Mouse (Mus musculus): ENCODE data around the gene Mapk10. TPM values are rescaled to one million over a fixed set of nuclear protein-coding genes. Genes with fewer than 3 reads are reported as not detected.
"Not testable (repeated sequence)": the region's sequence is repeated elsewhere in the genome, so short reads cannot be mapped to it uniquely, and the experiment has no call there.

The Mapk10 gene
- polyA plus RNA-seq, 1 experiment from 2014 or later: 0.86 TPM

DNA sequence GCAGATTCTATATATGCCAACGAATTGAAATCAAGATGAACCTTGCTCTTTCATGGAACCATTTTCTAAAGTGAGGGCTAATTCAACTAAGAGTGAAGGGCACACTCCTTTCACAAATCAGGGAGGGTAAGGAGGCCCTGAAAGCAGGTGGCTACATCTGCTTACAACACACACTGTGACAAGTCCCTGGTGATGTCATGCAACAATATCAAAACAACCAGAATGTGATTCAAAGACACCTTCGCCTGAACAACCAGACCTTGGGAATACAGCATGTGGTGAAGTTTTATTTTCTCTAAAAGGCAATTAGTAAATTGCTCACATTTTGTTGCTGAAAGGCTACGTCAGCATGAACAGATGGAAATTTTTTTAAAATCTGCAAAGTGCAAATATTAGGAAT is 258.2 kb downstream of the Mapk10 start:
- Histone ChIP-seq H3K36me3 (ENCODE audit: control insufficient read depth, insufficient read depth, low read length) (no peaks in the 10 kb centered on the region), H3K9ac (ENCODE audit: low read depth, low read length) (no peak overlapping the region), H3K9me3 (replicated peaks; ENCODE audit: control insufficient read depth, low read length) (no peaks in the 10 kb centered on the region), H3K4me2 (no peak overlapping the region), H3K4me3 (ENCODE audit: low read depth, low read length) (no peak overlapping the region), H3K27ac (ENCODE audit: low read depth, low read length) (no peak overlapping the region), H3K27me3 (ENCODE audit: control insufficient read depth, insufficient read depth, low read length) (no peaks in the 10 kb centered on the region), H3K4me1 (ENCODE audit: control insufficient read depth, insufficient read depth, low read length) (no peaks in the 10 kb centered on the region)
- 73% methylated on average over 3 of the region's 3 CpGs for WGBS (ENCODE audit: insufficient replicate concordance)
- ATAC-seq (replicated peaks; ENCODE audit: insufficient number of reproducible peaks, low FRiP score, low TSS enrichment): no peak

GRCm38 (mm10) chr5:102947061-102947711 is 263.9 kb downstream of the Mapk10 start:
- Histone ChIP-seq H3K4me2 (no peak overlapping the region; the same call in 1 of the 2 replicates), H3K27ac (ENCODE audit: low read depth, low read length) (no peak overlapping the region), H3K9me3 (replicated peaks; ENCODE audit: control insufficient read depth, low read length) (no peaks in the 10 kb centered on the region), H3K27me3 (ENCODE audit: control insufficient read depth, insufficient read depth, low read length) (no peaks in the 10 kb centered on the region), H3K4me3 (ENCODE audit: low read depth, low read length) (no peak overlapping the region), H3K36me3 (ENCODE audit: control insufficient read depth, insufficient read depth, low read length) (no peaks in the 10 kb centered on the region), H3K4me1 (ENCODE audit: control insufficient read depth, insufficient read depth, low read length) (no peaks in the 10 kb centered on the region), H3K9ac (ENCODE audit: low read depth, low read length) (no peak overlapping the region)
- WGBS (ENCODE audit: insufficient replicate concordance): 62% methylated on average over 8 of the region's 8 CpGs
- ATAC-seq (replicated peaks; ENCODE audit: insufficient number of reproducible peaks, low FRiP score, low TSS enrichment): no peak

DNA sequence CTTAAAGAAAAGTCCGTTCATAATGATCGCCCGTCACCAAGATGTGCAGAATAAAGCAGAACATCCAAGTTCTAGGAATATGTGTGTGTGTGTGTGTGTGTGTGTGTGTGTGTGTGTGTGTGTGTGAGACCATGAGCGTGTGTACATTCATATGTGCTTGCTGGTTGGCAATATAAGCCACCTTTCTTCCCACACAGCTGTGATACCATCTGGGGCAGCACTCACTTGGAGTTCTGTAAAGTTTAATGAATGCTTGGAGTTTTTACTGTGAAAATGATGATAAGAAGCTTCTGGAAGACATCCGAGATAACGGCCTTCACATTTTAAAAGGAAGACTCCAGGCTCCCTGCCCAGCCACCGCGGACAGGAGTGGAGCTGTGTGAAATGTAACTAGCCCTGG is 264.5 kb downstream of the Mapk10 start:
- Histone ChIP-seq H3K27me3 (ENCODE audit: control insufficient read depth, insufficient read depth, low read length) (no peaks in the 10 kb centered on the region), H3K9ac (ENCODE audit: low read depth, low read length) (no peak overlapping the region), H3K4me3 (ENCODE audit: low read depth, low read length) (no peak overlapping the region), H3K4me1 (ENCODE audit: control insufficient read depth, insufficient read depth, low read length) (no peaks in the 10 kb centered on the region), H3K4me2 (no peak overlapping the region; the same call in 1 of the 2 replicates), H3K27ac (ENCODE audit: low read depth, low read length) (no peak overlapping the region), H3K36me3 (ENCODE audit: control insufficient read depth, insufficient read depth, low read length) (no peaks in the 10 kb centered on the region), H3K9me3 (replicated peaks; ENCODE audit: control insufficient read depth, low read length) (no peaks in the 10 kb centered on the region)
- no peak for ATAC-seq (replicated peaks; ENCODE audit: insufficient number of reproducible peaks, low FRiP score, low TSS enrichment)
- WGBS (ENCODE audit: insufficient replicate concordance): 59% methylated on average over 8 of the region's 8 CpGs

GRCm38 (mm10) chr5:102943864-102944630 is 267.1 kb downstream of the Mapk10 start:
- 65% methylated on average over 17 of the region's 17 CpGs for WGBS (ENCODE audit: insufficient replicate concordance)
- not testable (repeated sequence) for H3K9me3 ChIP-seq (replicated peaks; ENCODE audit: control insufficient read depth, low read length); H3K27me3 ChIP-seq (ENCODE audit: control insufficient read depth, insufficient read depth, low read length); H3K27ac ChIP-seq (ENCODE audit: low read depth, low read length); H3K4me1 ChIP-seq (ENCODE audit: control insufficient read depth, insufficient read depth, low read length); H3K9ac ChIP-seq (ENCODE audit: low read depth, low read length); H3K4me2 ChIP-seq; H3K36me3 ChIP-seq (ENCODE audit: control insufficient read depth, insufficient read depth, low read length); H3K4me3 ChIP-seq (ENCODE audit: low read depth, low read length); ATAC-seq (replicated peaks; ENCODE audit: insufficient number of reproducible peaks, low FRiP score, low TSS enrichment)

DNA sequence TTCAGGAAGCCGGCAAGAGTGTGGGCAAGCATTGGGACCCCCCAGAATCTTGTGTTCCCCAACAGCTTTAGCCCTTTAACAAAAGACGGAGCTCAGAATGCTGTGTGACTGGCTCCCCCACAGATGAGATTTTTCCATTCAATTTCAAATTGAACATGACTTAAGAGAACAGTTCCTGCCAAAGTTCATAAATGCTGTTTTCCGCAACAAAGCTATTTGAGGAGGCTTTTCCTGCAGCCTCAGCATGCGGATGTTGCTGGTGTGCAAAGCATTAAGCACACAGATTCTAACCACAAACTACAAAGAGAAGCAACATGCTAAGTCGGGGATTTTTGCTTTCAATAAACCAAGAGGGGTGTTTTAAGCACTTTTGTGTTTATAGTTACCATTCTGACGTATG is 281.0 kb downstream of the Mapk10 start:
- H3K27me3 ChIP-seq (ENCODE audit: control insufficient read depth, insufficient read depth, low read length): no peaks in the 10 kb centered on the region
- ATAC-seq (replicated peaks; ENCODE audit: insufficient number of reproducible peaks, low FRiP score, low TSS enrichment): no peak
- H3K4me2 ChIP-seq: no peak overlapping the region
- no peaks in the 10 kb centered on the region for H3K36me3 ChIP-seq (ENCODE audit: control insufficient read depth, insufficient read depth, low read length)
- H3K4me1 ChIP-seq (ENCODE audit: control insufficient read depth, insufficient read depth, low read length): no peaks in the 10 kb centered on the region
- H3K27ac ChIP-seq (ENCODE audit: low read depth, low read length): no peak overlapping the region
- H3K9me3 ChIP-seq (replicated peaks; ENCODE audit: control insufficient read depth, low read length): no peaks in the 10 kb centered on the region
- WGBS (ENCODE audit: insufficient replicate concordance): 69% methylated on average over 6 of the region's 6 CpGs
- no peak overlapping the region for H3K9ac ChIP-seq (ENCODE audit: low read depth, low read length)
- H3K4me3 ChIP-seq (ENCODE audit: low read depth, low read length): no peak overlapping the region

DNA sequence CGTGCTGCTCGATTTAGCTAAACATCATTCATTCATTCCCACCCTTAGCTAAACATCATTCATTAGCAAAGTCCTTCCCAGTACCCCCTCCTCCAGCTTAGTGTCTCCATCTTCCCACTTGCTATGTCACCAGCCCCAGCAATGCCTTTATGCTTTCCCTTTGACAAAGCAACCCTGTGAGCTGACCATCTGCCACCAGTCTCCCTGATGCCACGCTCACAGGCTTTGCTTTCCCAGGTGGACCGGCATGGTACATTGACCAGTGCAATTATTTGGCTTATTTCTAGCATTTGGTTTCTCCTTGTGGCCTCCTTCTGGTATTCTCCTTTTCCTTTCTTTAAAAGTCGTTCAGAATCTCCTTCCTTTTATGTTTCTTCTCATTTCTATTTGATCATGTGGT is 284.3 kb downstream of the Mapk10 start:
- no peaks in the 10 kb centered on the region for H3K27me3 ChIP-seq (ENCODE audit: control insufficient read depth, insufficient read depth, low read length)
- H3K4me1 ChIP-seq (ENCODE audit: control insufficient read depth, insufficient read depth, low read length): no peaks in the 10 kb centered on the region
- 78% methylated on average over 5 of the region's 5 CpGs for WGBS (ENCODE audit: insufficient replicate concordance)
- no peak overlapping the region for H3K27ac ChIP-seq (ENCODE audit: low read depth, low read length)
- H3K4me2 ChIP-seq: no peak overlapping the region
- H3K9ac ChIP-seq (ENCODE audit: low read depth, low read length): no peak overlapping the region
- no peaks in the 10 kb centered on the region for H3K9me3 ChIP-seq (replicated peaks; ENCODE audit: control insufficient read depth, low read length)
- no peak overlapping the region for H3K4me3 ChIP-seq (ENCODE audit: low read depth, low read length)
- no peak for ATAC-seq (replicated peaks; ENCODE audit: insufficient number of reproducible peaks, low FRiP score, low TSS enrichment)
- no peaks in the 10 kb centered on the region for H3K36me3 ChIP-seq (ENCODE audit: control insufficient read depth, insufficient read depth, low read length)

GRCm38 (mm10) chr5:102920199-102920598 is 290.9 kb downstream of the Mapk10 start:
- Histone ChIP-seq H3K4me3 (ENCODE audit: low read depth, low read length) (no peak overlapping the region), H3K36me3 (ENCODE audit: control insufficient read depth, insufficient read depth, low read length) (no peaks in the 10 kb centered on the region), H3K27me3 (ENCODE audit: control insufficient read depth, insufficient read depth, low read length) (no peaks in the 10 kb centered on the region), H3K27ac (ENCODE audit: low read depth, low read length) (no peak overlapping the region), H3K4me2 (no peak overlapping the region), H3K4me1 (ENCODE audit: control insufficient read depth, insufficient read depth, low read length) (no peaks in the 10 kb centered on the region), H3K9ac (ENCODE audit: low read depth, low read length) (no peak overlapping the region), H3K9me3 (replicated peaks; ENCODE audit: control insufficient read depth, low read length) (no peaks in the 10 kb centered on the region)
- 86% methylated on average over 2 of the region's 2 CpGs for WGBS (ENCODE audit: insufficient replicate concordance)
- ATAC-seq (replicated peaks; ENCODE audit: insufficient number of reproducible peaks, low FRiP score, low TSS enrichment): no peak

GRCm38 (mm10) chr5:102905441-102906211 is 305.5 kb downstream of the Mapk10 start:
- H3K9me3 ChIP-seq (replicated peaks; ENCODE audit: control insufficient read depth, low read length): no peaks in the 10 kb centered on the region
- no peak overlapping the region for H3K9ac ChIP-seq (ENCODE audit: low read depth, low read length)
- no peaks in the 10 kb centered on the region for H3K27me3 ChIP-seq (ENCODE audit: control insufficient read depth, insufficient read depth, low read length)
- no peaks in the 10 kb centered on the region for H3K4me1 ChIP-seq (ENCODE audit: control insufficient read depth, insufficient read depth, low read length)
- H3K27ac ChIP-seq (ENCODE audit: low read depth, low read length): no peak overlapping the region
- H3K36me3 ChIP-seq (ENCODE audit: control insufficient read depth, insufficient read depth, low read length): no peaks in the 10 kb centered on the region
- ATAC-seq (replicated peaks; ENCODE audit: insufficient number of reproducible peaks, low FRiP score, low TSS enrichment): no peak
- peak overlapping the region; percentile 38 for H3K4me2 ChIP-seq
- no peak overlapping the region for H3K4me3 ChIP-seq (ENCODE audit: low read depth, low read length)
- WGBS (ENCODE audit: insufficient replicate concordance): 38% methylated on average over 13 of the region's 13 CpGs

Measured in heart, embryonic 11.5 days (tissue).